Mouse (Mus musculus) embryo, embryonic 11.5 days (tissue): ENCODE results near the gene Gtf2h3.

ENCODE experiments used
- DNase-seq: peaks from one replicate; pipeline ENCODE4 v3.0.0-alpha.2; 2012; ENCODE audit warnings: low read depth, low spot score

Gtf2h3 gene

GRCm38 (mm10) chr5:124636694-124637093, 57.8 kb downstream of the Gtf2h3 start:
- no peak for DNase-seq

GRCm38 (mm10) chr5:124637300-124637699, 58.4 kb downstream of the Gtf2h3 start:
- no peak for DNase-seq

GRCm38 (mm10) chr5:124637836-124638235, 58.9 kb downstream of the Gtf2h3 start:
- no peak for DNase-seq
